Mouse (Mus musculus) CD4-positive, CD25-positive, alpha-beta regulatory T cell, adult 2 months (primary cell): ENCODE measurements at regions not wholly inside any gene's neighbourhood (a gene's known extent, or its start where the extent isn't known, plus 50 kb on each side); places are given as distances from the start of the nearest gene placed in this dataset.

Experiments
- DNase-seq: peaks from one replicate; pipeline ENCODE4 v3.0.0-alpha.2; 2012; ENCODE audit warnings: low read depth, low spot score

GRCm38 (mm10) chr9:115361191-115361590 lies 51.0 kb upstream of the Stt3b start:
- no peak for DNase-seq

- DNase-seq, result no peak
These were observed 51.7 kb upstream of the Stt3b start for GRCm38 (mm10) chr9:115361881-115362280.

GRCm38 (mm10) chr9:115362486-115362885 lies 52.3 kb upstream of the Stt3b start:
- no peak for DNase-seq

- peak; percentile 30 for DNase-seq
These were observed 55.0 kb upstream of the Stt3b start for GRCm38 (mm10) chr9:115364919-115365861.

GRCm38 (mm10) chr9:115367808-115368207 lies 57.6 kb upstream of the Stt3b start:
- DNase-seq, result no peak

GRCm38 (mm10) chr9:115380276-115380675 lies 70.1 kb upstream of the Stt3b start:
- no peak for DNase-seq

GRCm38 (mm10) chr9:115382824-115383475 lies 72.7 kb upstream of the Stt3b start:
- no peak for DNase-seq

GRCm38 (mm10) chr9:115383935-115384334 lies 73.7 kb upstream of the Stt3b start:
- DNase-seq, result no peak

GRCm38 (mm10) chr9:115384345-115384744 lies 74.1 kb upstream of the Stt3b start:
- no peak for DNase-seq

GRCm38 (mm10) chr9:115387471-115388360 lies 77.5 kb upstream of the Stt3b start:
- DNase-seq, result peak; percentile 62

- no peak for DNase-seq
These were observed 78.1 kb upstream of the Stt3b start for GRCm38 (mm10) chr9:115388361-115388759.

GRCm38 (mm10) chr9:115389082-115389481 lies 78.9 kb upstream of the Stt3b start:
- no peak for DNase-seq

GRCm38 (mm10) chr9:115390880-115391281 lies 80.7 kb upstream of the Stt3b start:
- DNase-seq, result peak; percentile 76

GRCm38 (mm10) chr9:115395511-115395910 lies 85.3 kb upstream of the Stt3b start:
- DNase-seq, result no peak

GRCm38 (mm10) chr9:115400461-115400860 lies 90.2 kb upstream of the Stt3b start:
- DNase-seq, result no peak

- no peak for DNase-seq
These were observed 91.4 kb upstream of the Stt3b start for GRCm38 (mm10) chr9:115401405-115402151.

- DNase-seq, result no peak
These were observed 92.4 kb upstream of the Stt3b start for GRCm38 (mm10) chr9:115402661-115403060.

- no peak for DNase-seq
These were observed 93.2 kb upstream of the Stt3b start for GRCm38 (mm10) chr9:115403354-115403968.

GRCm38 (mm10) chr9:115407901-115408470 lies 97.8 kb upstream of the Stt3b start:
- DNase-seq, result peak; percentile 56

GRCm38 (mm10) chr9:115408886-115409285 lies 98.7 kb upstream of the Stt3b start:
- no peak for DNase-seq
